Mouse (Mus musculus): ENCODE data around the gene Clmn. TPM values are rescaled to one million over a fixed set of nuclear protein-coding genes. Genes with fewer than 3 reads are reported as not detected.

Gene Clmn
- total and polyA plus RNA-seq, 2 experiments from 2014 or later: 1.8 to 2.0 TPM

DNA sequence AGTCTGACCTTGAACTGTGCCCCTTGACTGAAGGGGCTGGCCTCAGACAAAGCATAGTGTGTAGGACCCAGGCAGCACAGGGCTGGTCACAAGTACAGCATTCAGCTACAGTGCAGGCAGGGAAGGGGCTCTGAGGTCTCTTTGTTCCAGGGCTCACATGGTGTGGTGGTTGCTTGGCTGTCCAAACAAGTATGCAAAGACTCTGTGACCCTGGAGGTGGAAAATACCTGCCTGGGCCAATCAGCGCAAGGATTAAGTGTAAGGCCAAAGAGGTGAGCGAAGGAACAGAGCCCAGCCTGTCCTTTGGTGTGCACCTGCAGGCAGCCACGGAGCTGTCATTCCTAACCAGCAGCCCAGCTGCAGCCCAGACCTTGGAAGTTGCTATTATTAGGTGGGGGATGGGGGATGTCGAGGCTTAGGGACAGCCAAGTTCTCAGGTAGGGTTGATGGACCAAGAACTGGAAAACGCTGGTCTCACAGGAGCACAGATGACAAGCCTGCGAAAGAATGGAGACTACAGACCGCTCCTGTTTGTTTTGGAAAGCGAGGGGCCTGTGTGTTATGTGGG is 32.3 kb upstream of the Clmn start:
- H3K27ac ChIP-seq (ENCODE audit: low read depth, low read length): no peak overlapping the region
- ATAC-seq: peak; percentile 44; the same call in 1 of the 2 replicates
- no peak for TF ChIP-seq CTCF (IDR thresholded peaks at IDR 0.05; ENCODE audit: low read depth)

DNA sequence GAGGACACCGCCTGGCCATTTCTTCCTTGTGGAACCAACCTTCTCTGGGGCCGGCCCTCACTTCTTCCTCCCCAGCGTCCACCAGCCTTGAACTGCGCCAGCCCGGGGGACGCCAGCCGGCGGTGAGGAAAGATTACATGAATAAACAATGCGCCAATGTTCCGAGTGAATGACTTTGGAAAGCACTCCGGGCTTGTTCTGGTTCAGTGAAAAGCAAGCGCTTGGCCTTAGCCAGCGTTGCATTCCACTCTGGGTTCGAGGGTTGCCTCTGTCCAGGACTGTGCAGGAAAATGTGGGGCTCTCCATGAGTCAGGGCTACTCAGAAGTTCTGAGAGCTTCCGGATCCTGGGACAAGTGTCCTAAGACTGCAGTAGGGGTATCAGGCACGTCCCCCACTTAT is 31.8 kb upstream of the Clmn start:
- no peak for TF ChIP-seq CTCF (IDR thresholded peaks at IDR 0.05; ENCODE audit: low read depth)
- Histone ChIP-seq H3K27me3 (ENCODE audit: insufficient read depth, low read length) (no peaks in the 10 kb centered on the region), H3K9ac (no peak overlapping the region), H3K9me3 (ENCODE audit: low read length) (no peaks in the 10 kb centered on the region), H3K4me3 (ENCODE audit: low read depth, low read length) (no peak overlapping the region), H3K4me1 (ENCODE audit: insufficient read depth) (no peaks in the 10 kb centered on the region), H3K27ac (ENCODE audit: low read depth, low read length) (no peak overlapping the region), H3K36me3 (ENCODE audit: insufficient read depth) (no peaks in the 10 kb centered on the region), H3K4me2 (ENCODE audit: low read depth) (no peak overlapping the region)
- DNase-seq (no peak), ATAC-seq (peak; percentile 49)
- 33% methylated on average over 16 of the region's 16 CpGs for WGBS

More for the DNA sequence above, 32.3 kb upstream of the Clmn start:
- Histone ChIP-seq H3K9ac (no peak overlapping the region), H3K4me1 (ENCODE audit: insufficient read depth) (no peaks in the 10 kb centered on the region), H3K27me3 (ENCODE audit: insufficient read depth, low read length) (no peaks in the 10 kb centered on the region), H3K9me3 (ENCODE audit: low read length) (no peaks in the 10 kb centered on the region), H3K4me2 (ENCODE audit: low read depth) (no peak overlapping the region), H3K36me3 (ENCODE audit: insufficient read depth) (no peaks in the 10 kb centered on the region), H3K4me3 (ENCODE audit: low read depth, low read length) (no peak overlapping the region)
- WGBS: 58% methylated on average over 8 of the region's 8 CpGs
- DNase-seq: no peak

DNA sequence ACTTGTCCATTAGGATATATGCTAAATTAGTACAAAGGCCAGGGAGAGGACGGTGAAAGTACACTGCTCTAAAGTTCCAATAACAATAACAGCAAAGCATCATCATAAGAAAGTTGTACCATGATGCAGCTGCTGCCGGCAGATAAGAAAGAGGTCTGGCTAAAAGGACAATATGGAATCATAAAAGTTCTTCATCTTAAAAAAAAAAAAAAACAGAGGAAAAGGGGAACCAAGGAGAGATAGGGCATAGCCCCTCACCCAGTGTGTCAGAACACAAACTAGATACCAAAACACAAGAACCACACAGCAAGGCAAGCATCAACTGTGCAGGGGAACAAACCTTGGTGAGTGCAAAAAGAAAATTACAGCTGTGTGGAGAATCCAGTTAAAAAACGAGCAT is 27.4 kb upstream of the Clmn start:
- no peaks in the 10 kb centered on the region for H3K27me3 ChIP-seq (ENCODE audit: insufficient read depth, low read length)
- WGBS: 90% methylated on average over 3 of the region's 3 CpGs

DNA sequence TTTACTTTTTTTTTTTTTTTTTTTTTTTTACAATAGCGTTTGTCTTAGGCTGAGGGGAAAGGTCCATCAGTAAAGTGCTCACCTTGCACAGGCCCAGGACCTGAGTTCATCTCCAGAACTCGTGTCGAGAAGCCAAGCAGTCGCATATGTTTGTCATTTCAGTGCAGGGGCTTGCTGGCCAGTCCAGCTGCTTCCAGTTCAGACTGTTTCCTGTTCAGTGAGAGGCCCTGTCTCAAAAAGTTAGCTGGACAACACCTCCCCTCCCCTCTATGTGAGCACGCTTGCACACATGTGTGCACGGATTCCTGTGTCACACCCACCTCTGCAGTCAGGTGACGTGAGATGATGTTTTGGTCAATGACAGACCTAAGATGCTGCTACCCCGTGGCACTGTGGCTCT is 25.2 kb upstream of the Clmn start:
- Histone ChIP-seq H3K36me3 (ENCODE audit: insufficient read depth) (no peaks in the 10 kb centered on the region), H3K4me1 (ENCODE audit: insufficient read depth) (no peaks in the 10 kb centered on the region), H3K27ac (ENCODE audit: low read depth, low read length) (no peak overlapping the region), H3K9ac (no peak overlapping the region), H3K9me3 (ENCODE audit: low read length) (no peaks in the 10 kb centered on the region), H3K27me3 (ENCODE audit: insufficient read depth, low read length) (no peaks in the 10 kb centered on the region), H3K4me3 (ENCODE audit: low read depth, low read length) (no peak overlapping the region), H3K4me2 (ENCODE audit: low read depth) (no peak overlapping the region)
- WGBS: 85% methylated on average over 8 of the region's 8 CpGs
- ATAC-seq: no peak
- DNase-seq: no peak
- TF ChIP-seq CTCF (IDR thresholded peaks at IDR 0.05; ENCODE audit: low read depth): no peak

More for the DNA sequence above, 27.4 kb upstream of the Clmn start:
- TF ChIP-seq CTCF (IDR thresholded peaks at IDR 0.05; ENCODE audit: low read depth): no peak
- H3K27ac ChIP-seq (ENCODE audit: low read depth, low read length): no peak overlapping the region
- DNase-seq: no peak
- ATAC-seq: no peak
- H3K36me3 ChIP-seq (ENCODE audit: insufficient read depth): no peaks in the 10 kb centered on the region
- H3K9me3 ChIP-seq (ENCODE audit: low read length): no peaks in the 10 kb centered on the region
- no peaks in the 10 kb centered on the region for H3K4me1 ChIP-seq (ENCODE audit: insufficient read depth)
- H3K4me3 ChIP-seq (ENCODE audit: low read depth, low read length): no peak overlapping the region
- H3K9ac ChIP-seq: no peak overlapping the region
- no peak overlapping the region for H3K4me2 ChIP-seq (ENCODE audit: low read depth)

DNA sequence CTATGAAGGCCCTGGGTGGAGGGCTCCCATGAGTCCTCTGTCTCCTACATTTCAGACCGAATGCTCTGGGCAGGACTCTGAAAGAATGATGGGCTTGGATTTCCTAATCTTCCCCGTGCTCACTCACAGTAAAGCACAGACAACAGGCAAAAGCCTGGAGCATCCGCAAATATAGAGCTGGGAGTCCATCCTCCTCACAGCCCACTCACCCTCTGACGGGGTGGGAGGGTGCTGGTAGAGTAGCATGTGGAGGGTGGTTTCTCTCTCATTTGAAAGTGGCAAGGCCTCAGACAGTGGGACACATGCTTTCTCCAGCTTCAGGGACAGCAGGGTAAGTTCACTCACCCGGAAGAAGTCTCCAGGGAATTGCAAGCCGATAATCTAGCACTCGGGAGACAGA is 21.2 kb upstream of the Clmn start:
- no peaks in the 10 kb centered on the region for H3K9me3 ChIP-seq (ENCODE audit: low read length)
- no peak overlapping the region for H3K4me2 ChIP-seq (ENCODE audit: low read depth)
- no peak for TF ChIP-seq CTCF (IDR thresholded peaks at IDR 0.05; ENCODE audit: low read depth)
- ATAC-seq: no peak
- H3K4me1 ChIP-seq (ENCODE audit: insufficient read depth): no peaks in the 10 kb centered on the region
- no peak overlapping the region for H3K27ac ChIP-seq (ENCODE audit: low read depth, low read length)
- 84% methylated on average over 7 of the region's 7 CpGs for WGBS
- H3K36me3 ChIP-seq (ENCODE audit: insufficient read depth): no peaks in the 10 kb centered on the region
- H3K27me3 ChIP-seq (ENCODE audit: insufficient read depth, low read length): no peaks in the 10 kb centered on the region
- DNase-seq: no peak
- no peak overlapping the region for H3K9ac ChIP-seq
- no peak overlapping the region for H3K4me3 ChIP-seq (ENCODE audit: low read depth, low read length)

DNA sequence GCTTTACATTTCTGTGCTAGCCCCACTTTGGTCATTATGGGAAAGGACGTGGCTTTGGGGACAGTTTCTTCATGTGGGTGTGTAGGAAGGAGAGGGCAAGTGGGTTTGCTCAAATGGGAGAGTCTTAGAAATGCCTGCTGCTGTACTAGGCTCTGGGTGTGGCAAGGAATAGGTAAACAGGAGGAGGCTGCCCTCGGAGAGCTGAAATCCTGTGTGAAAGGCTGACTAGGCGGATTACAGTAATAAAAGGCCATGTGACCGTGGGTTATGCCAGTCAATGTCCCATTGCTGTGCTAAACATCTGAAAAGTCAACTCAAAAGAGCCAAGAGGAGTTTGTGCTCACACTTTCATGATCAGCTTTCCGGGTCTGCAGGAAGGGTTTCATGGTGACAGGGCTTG is 17.7 kb upstream of the Clmn start:
- Histone ChIP-seq H3K27me3 (ENCODE audit: insufficient read depth, low read length) (no peaks in the 10 kb centered on the region), H3K4me2 (ENCODE audit: low read depth) (no peak overlapping the region), H3K4me3 (ENCODE audit: low read depth, low read length) (no peak overlapping the region), H3K9me3 (ENCODE audit: low read length) (no peaks in the 10 kb centered on the region), H3K4me1 (ENCODE audit: insufficient read depth) (no peaks in the 10 kb centered on the region), H3K9ac (no peak overlapping the region), H3K27ac (ENCODE audit: low read depth, low read length) (no peak overlapping the region), H3K36me3 (ENCODE audit: insufficient read depth) (no peaks in the 10 kb centered on the region)
- no peak for TF ChIP-seq CTCF (IDR thresholded peaks at IDR 0.05; ENCODE audit: low read depth)
- 62% methylated on average over 5 of the region's 5 CpGs for WGBS
- DNase-seq (no peak), ATAC-seq (no peak)

DNA sequence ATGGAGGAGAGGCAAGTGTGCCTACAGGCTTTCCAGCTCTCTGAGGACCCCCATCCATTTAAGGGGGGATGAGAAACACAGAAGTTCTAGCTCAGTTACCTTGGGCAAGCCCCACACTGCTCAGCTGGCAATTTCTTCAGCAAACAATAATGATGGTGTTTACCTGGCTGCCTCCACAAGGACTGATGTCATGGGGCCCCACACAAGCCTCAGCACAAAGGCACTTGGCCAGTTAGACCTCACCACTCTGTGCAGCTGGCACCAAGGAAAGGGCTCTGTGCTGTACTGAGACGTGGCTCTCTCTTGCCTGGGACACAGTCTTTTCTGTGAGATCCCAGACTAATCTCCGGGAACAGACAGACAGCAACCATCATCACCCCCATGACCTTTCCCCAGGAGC is 17.2 kb upstream of the Clmn start:
- 58% methylated on average over 2 of the region's 2 CpGs for WGBS

More for the DNA sequence above, 17.2 kb upstream of the Clmn start:
- no peak overlapping the region for H3K4me3 ChIP-seq (ENCODE audit: low read depth, low read length)
- no peak for DNase-seq
- no peak for TF ChIP-seq CTCF (IDR thresholded peaks at IDR 0.05; ENCODE audit: low read depth)
- no peaks in the 10 kb centered on the region for H3K27me3 ChIP-seq (ENCODE audit: insufficient read depth, low read length)
- H3K36me3 ChIP-seq (ENCODE audit: insufficient read depth): no peaks in the 10 kb centered on the region
- no peak for ATAC-seq
- no peak overlapping the region for H3K4me2 ChIP-seq (ENCODE audit: low read depth)
- no peak overlapping the region for H3K9ac ChIP-seq
- no peaks in the 10 kb centered on the region for H3K4me1 ChIP-seq (ENCODE audit: insufficient read depth)
- no peaks in the 10 kb centered on the region for H3K9me3 ChIP-seq (ENCODE audit: low read length)
- no peak overlapping the region for H3K27ac ChIP-seq (ENCODE audit: low read depth, low read length)
